8 mouse cellular contexts compared by ENCODE assay signal in the genomic region with DNA sequence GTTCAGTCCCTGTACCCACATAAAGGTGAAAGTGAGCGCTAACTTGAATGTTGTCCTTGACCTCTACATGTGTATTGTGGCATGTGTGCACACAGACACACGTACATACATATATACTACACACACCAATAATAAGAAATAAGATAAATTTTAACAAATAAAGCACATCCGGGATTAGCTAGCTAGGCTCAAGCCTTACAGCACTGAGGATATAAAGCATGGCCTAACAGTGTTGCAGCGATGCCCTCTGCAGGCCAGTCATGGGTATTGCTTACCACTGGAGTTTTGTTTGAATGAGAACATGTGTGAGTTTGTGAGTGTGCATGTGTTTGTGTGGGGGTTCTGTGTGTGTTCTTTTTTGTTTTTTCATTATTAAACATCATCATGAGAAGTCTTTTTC. TPM values are rescaled to one million over a fixed set of nuclear protein-coding genes. Genes with fewer than 3 reads are reported as not detected.
A peak's percentile ranks its signal among the peaks of the same experiment; 100 is the strongest.
DNase-seq lines count a peak whose midpoint lies in the region; ATAC-seq and TF ChIP-seq lines count a peak whose summit lies in the region.

No protein-coding gene starts in this region.

- TF ChIP-seq POLR2A in liver, adult 2 months (IDR thresholded peaks at IDR 0.05; ENCODE audit: extremely low read depth, insufficient read depth, low read length): no peak

- TF ChIP-seq CTCF in liver, adult 2 months (IDR thresholded peaks at IDR 0.05; ENCODE audit: low read depth, low read length): peak; percentile 63; the same call in 1 of the 2 replicates

- no peak overlapping the region for H3K4me2 ChIP-seq in liver, embryonic 11.5 days
- H3K4me2 ChIP-seq in intestine, embryonic 16.5 days (ENCODE audit: low read depth, low read length): no peak overlapping the region
- H3K4me2 ChIP-seq in neural tube, embryonic 12.5 days (replicated peaks): no peak overlapping the region

- no peak overlapping the region for H3K9ac ChIP-seq in liver, adult 2 months (ENCODE audit: low read depth, low read length)
- H3K9ac ChIP-seq in liver, embryonic 11.5 days (ENCODE audit: low read depth, low read length): no peak overlapping the region
- no peak overlapping the region for H3K9ac ChIP-seq in intestine, embryonic 16.5 days (ENCODE audit: low read depth, low read length)
- no peak overlapping the region for H3K9ac ChIP-seq in neural tube, embryonic 12.5 days

- H3K36me3 ChIP-seq in liver, adult 2 months (ENCODE audit: control insufficient read depth, insufficient read depth, low read length): peaks cover 54% of the 10 kb centered on the region
- peaks cover 10% of the 10 kb centered on the region; the same call in 1 of the 2 replicates for H3K36me3 ChIP-seq in liver, embryonic 11.5 days (ENCODE audit: control insufficient read depth, insufficient read depth, low read length)
- peaks cover 15% of the 10 kb centered on the region for H3K36me3 ChIP-seq in intestine, embryonic 16.5 days (ENCODE audit: control insufficient read depth, insufficient read depth, low read length)
- peaks cover 44% of the 10 kb centered on the region for H3K36me3 ChIP-seq in neural tube, embryonic 12.5 days

- no peaks in the 10 kb centered on the region for H3K27me3 ChIP-seq in liver, adult 2 months (ENCODE audit: control insufficient read depth, insufficient read depth, low read length)
- H3K27me3 ChIP-seq in liver, embryonic 11.5 days (replicated peaks; ENCODE audit: control insufficient read depth, insufficient read depth, low read length): no peaks in the 10 kb centered on the region
- no peaks in the 10 kb centered on the region for H3K27me3 ChIP-seq in intestine, embryonic 16.5 days (replicated peaks; ENCODE audit: control insufficient read depth, insufficient read depth, low read length)
- H3K27me3 ChIP-seq in neural tube, embryonic 12.5 days (replicated peaks): no peaks in the 10 kb centered on the region

- no peak overlapping the region for H3K4me3 ChIP-seq in liver, adult 2 months (ENCODE audit: insufficient read depth, low read depth, low read length)
- H3K4me3 ChIP-seq in liver, embryonic 11.5 days (ENCODE audit: low read depth, low read length): no peak overlapping the region
- H3K4me3 ChIP-seq in intestine, embryonic 16.5 days (ENCODE audit: low read length): no peak overlapping the region
- H3K4me3 ChIP-seq in neural tube, embryonic 12.5 days: no peak overlapping the region

- no peaks in the 10 kb centered on the region for H3K79me2 ChIP-seq in liver, adult 2 months (ENCODE audit: control insufficient read depth, insufficient read depth, low read length)

- H3K4me1 ChIP-seq in liver, adult 2 months (ENCODE audit: control insufficient read depth, insufficient read depth, low read length): no peaks in the 10 kb centered on the region
- H3K4me1 ChIP-seq in liver, embryonic 11.5 days (replicated peaks; ENCODE audit: control insufficient read depth, insufficient read depth, low read length): no peaks in the 10 kb centered on the region
- H3K4me1 ChIP-seq in intestine, embryonic 16.5 days (ENCODE audit: control insufficient read depth, insufficient read depth, low read length): no peaks in the 10 kb centered on the region
- H3K4me1 ChIP-seq in neural tube, embryonic 12.5 days: no peaks in the 10 kb centered on the region

- no peak for ATAC-seq in liver, embryonic 11.5 days (replicated peaks; ENCODE audit: low FRiP score)
- ATAC-seq in intestine, embryonic 16.5 days: peak; percentile 27; the same call in 1 of the 2 replicates
- 0 out of 2 replicates have a peak, but pooled peaks have one; percentile 54 for ATAC-seq in neural tube, embryonic 12.5 days (ENCODE audit: low FRiP score, low read depth)

- H3K27ac ChIP-seq in liver, adult 2 months (replicated peaks; ENCODE audit: insufficient read depth, low read depth, low read length): no peak overlapping the region
- no peak overlapping the region for H3K27ac ChIP-seq in liver, embryonic 11.5 days (ENCODE audit: low read depth, low read length)
- no peak overlapping the region for H3K27ac ChIP-seq in intestine, embryonic 16.5 days (ENCODE audit: low read length)
- H3K27ac ChIP-seq in neural tube, embryonic 12.5 days: no peak overlapping the region

- no peaks in the 10 kb centered on the region for H3K9me3 ChIP-seq in liver, embryonic 11.5 days (ENCODE audit: control insufficient read depth, low read length)
- no peaks in the 10 kb centered on the region for H3K9me3 ChIP-seq in intestine, embryonic 16.5 days (ENCODE audit: control insufficient read depth, low read length)
- no peaks in the 10 kb centered on the region for H3K9me3 ChIP-seq in neural tube, embryonic 12.5 days

- peak; percentile 11 to 40 for DNase-seq in adrenal gland, adult (ENCODE audit: inconsistent age in 2 of 2, low spot score in 1 of 2)
- no peak for DNase-seq in adrenal gland, adult 18-20 months (ENCODE audit: low spot score in 2 of 2)
- peak; percentile 17 for DNase-seq in liver, adult 2 months (ENCODE audit: extremely low read depth, low read depth, low spot score)
- DNase-seq in liver, embryonic 11.5 days (ENCODE audit: low spot score): no peak
- DNase-seq in embryo, embryonic 10 days (ENCODE audit: low spot score): peak; percentile 46
- DNase-seq in natural killer cell, adult 2 months (ENCODE audit: low spot score in 2 of 2): no peak

- 79% methylated on average over 4 of the region's 4 CpGs for WGBS in liver, adult 2 months
- WGBS in liver, embryonic 11.5 days: 72% methylated on average over 4 of the region's 4 CpGs
- WGBS in intestine, embryonic 16.5 days: 66% methylated on average over 4 of the region's 4 CpGs
- WGBS in neural tube, embryonic 12.5 days: 74% methylated on average over 4 of the region's 4 CpGs

RNA-seq across cellular contexts. Expression of a gene that starts 47.2 kb away (rescaled TPM):
- 10 to 100 TPM; 32.6 to 46.9 TPM for total RNA-seq in adrenal gland, adult 18-20 months (2021)
- 78.0 and 96.3 TPM in 2 replicates for total RNA-seq in liver, adult 2 months (2014; rRNA removed)
- 23.7 and 25.2 TPM in 2 replicates for polyA plus RNA-seq in liver, adult 2 months (2012; rRNA removed)
- polyA plus RNA-seq in liver, embryonic 11.5 days (2014; fragmentation: Nextera tagmentation; extraction: Ambion mirVana): 42.5 and 51.6 TPM in 2 replicates
- polyA plus RNA-seq in intestine, embryonic 16.5 days (2015; fragmentation: Nextera tagmentation; extraction: Ambion mirVana): 90.5 and 110 TPM in 2 replicates
- polyA plus RNA-seq in neural tube, embryonic 12.5 days (2016; fragmentation: Nextera tagmentation; extraction: Ambion mirVana): 99.4 and 108 TPM in 2 replicates

RNA-seq across cellular contexts. Expression of a gene that starts 48.6 kb away (rescaled TPM):
- 1 to 10 TPM; 7.4 to 7.7 TPM for total RNA-seq in adrenal gland, adult 18-20 months (2021)
- total RNA-seq in liver, adult 2 months (2014; rRNA removed): 11.5 and 15.9 TPM in 2 replicates
- 3.7 and 4.8 TPM in 2 replicates for polyA plus RNA-seq in liver, adult 2 months (2012; rRNA removed)
- polyA plus RNA-seq in liver, embryonic 11.5 days (2014; fragmentation: Nextera tagmentation; extraction: Ambion mirVana): 33.9 and 36.5 TPM in 2 replicates
- polyA plus RNA-seq in intestine, embryonic 16.5 days (2015; fragmentation: Nextera tagmentation; extraction: Ambion mirVana): 17.6 and 20.3 TPM in 2 replicates
- polyA plus RNA-seq in neural tube, embryonic 12.5 days (2016; fragmentation: Nextera tagmentation; extraction: Ambion mirVana): 19.8 and 20.4 TPM in 2 replicates

Comparison
In these comparisons a context has a peak if more than half of its experiments do, and no peak if none do; other contexts are left out.
1. DNase-seq: peak in adrenal gland, adult (2 of 2), liver, adult 2 months (single experiment) and embryo, embryonic 10 days (single experiment); none in adrenal gland, adult 18-20 months (0 of 2), liver, embryonic 11.5 days (single experiment) and natural killer cell, adult 2 months (0 of 2).